Mouse (Mus musculus): ENCODE measurements at regions not wholly inside any gene's neighbourhood (a gene's known extent, or its start where the extent isn't known, plus 50 kb on each side); places are given as distances from the start of the nearest gene placed in this dataset.

DNA sequence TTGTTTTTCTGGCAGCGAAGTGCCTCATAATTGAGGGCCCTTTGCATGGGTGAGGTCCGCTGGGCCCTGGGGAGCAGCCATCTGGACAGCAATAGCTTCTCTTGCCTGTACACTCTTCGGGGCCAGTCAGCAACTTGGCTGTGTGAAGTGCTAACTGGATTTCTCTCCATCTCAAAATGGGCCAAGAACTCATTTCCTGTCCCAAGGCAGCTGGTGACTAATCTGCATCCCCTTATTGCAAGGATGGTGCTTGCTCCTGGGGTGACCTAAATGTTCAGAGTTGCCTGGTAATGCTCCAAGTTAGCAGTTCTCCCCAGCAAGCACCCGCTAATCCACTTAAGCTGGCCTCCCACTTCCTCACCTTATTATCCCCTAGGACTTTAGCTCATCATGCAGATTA lies 346.2 kb upstream of the BB014433 start:
- no peak for TF ChIP-seq POLR2AphosphoS2 (IDR thresholded peaks at IDR 0.05; ENCODE audit: low read length)
- no peak for TF ChIP-seq POLR2A (IDR thresholded peaks at IDR 0.05; ENCODE audit: control insufficient read depth in 1 of 2, insufficient read depth in 1 of 2, low read depth in 1 of 2, low read length in 2 of 2, poor library complexity in 1 of 2)
- no peak for TF ChIP-seq TBP (IDR thresholded peaks at IDR 0.05; ENCODE audit: low read depth, low read length)
- TF ChIP-seq USF2 (IDR thresholded peaks at IDR 0.05; ENCODE audit: borderline replicate concordance in 1 of 2, insufficient read depth in 1 of 2, low read depth in 1 of 2, low read length in 2 of 2) = no peak
- TF ChIP-seq JUND (IDR thresholded peaks at IDR 0.05; ENCODE audit: low read depth, low read length) = no peak
- Histone ChIP-seq H3K79me2 (ENCODE audit: control insufficient read depth, insufficient read depth, low read length, poor library complexity) (no peaks in the 10 kb centered on the region), H3K9me3 (replicated peaks; ENCODE audit: insufficient read depth, low read length) (no peaks in the 10 kb centered on the region), H3K4me1 (ENCODE audit: control insufficient read depth in 1 of 2, insufficient read depth in 2 of 2, low read length in 2 of 2) (no peaks in the 10 kb centered on the region), H3K9ac (ENCODE audit: control insufficient read depth, low read depth, low read length, poor library complexity, severe bottlenecking) (no peak overlapping the region), H3K27ac (ENCODE audit: control insufficient read depth, low read depth, low read length) (no peak overlapping the region), H3K27me3 (ENCODE audit: control insufficient read depth in 1 of 2, insufficient read depth in 2 of 2, low read length in 2 of 2) (no peaks in the 10 kb centered on the region), H3K36me3 (ENCODE audit: control insufficient read depth in 1 of 2, insufficient read depth in 2 of 2, low read length in 2 of 2) (no peaks in the 10 kb centered on the region), H3K4me3 (ENCODE audit: control insufficient read depth in 1 of 2, insufficient read depth in 1 of 2, low read depth in 2 of 2, low read length in 2 of 2) (no peak overlapping the region)
- no peak for DNase-seq (ENCODE audit: low read depth, low spot score)

GRCm38 (mm10) chr8:15388791-15389190 lies 342.9 kb upstream of the BB014433 start:
- no peaks in the 10 kb centered on the region for H3K9me3 ChIP-seq (replicated peaks; ENCODE audit: insufficient read depth, low read length)

DNA sequence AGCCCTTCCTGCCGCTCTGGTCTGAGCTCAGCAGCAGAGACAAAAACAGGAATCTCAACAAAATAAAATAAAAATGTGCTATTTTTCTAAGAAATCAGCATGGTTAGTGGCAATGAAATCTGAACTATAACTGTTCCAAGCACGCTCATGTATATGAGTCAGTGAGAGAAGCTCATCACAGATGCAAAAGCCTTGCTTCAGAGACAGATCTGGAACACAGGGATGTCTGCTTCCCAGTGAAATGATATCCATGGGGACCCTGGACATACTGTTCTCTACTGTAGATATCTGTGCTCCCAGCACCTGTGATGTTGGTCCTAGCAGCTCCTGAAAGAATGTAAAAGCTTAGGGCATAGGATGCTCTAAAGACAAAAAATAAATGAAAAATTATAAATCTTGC lies 321.2 kb upstream of the BB014433 start:
- DNase-seq (ENCODE audit: low read depth, low spot score) = no peak
- Histone ChIP-seq H3K4me3 (ENCODE audit: control insufficient read depth in 1 of 2, insufficient read depth in 1 of 2, low read depth in 2 of 2, low read length in 2 of 2) (no peak overlapping the region), H3K27ac (ENCODE audit: control insufficient read depth, low read depth, low read length) (no peak overlapping the region), H3K27me3 (ENCODE audit: control insufficient read depth in 1 of 2, insufficient read depth in 2 of 2, low read length in 2 of 2) (no peaks in the 10 kb centered on the region), H3K79me2 (ENCODE audit: control insufficient read depth, insufficient read depth, low read length, poor library complexity) (no peaks in the 10 kb centered on the region), H3K4me1 (ENCODE audit: control insufficient read depth in 1 of 2, insufficient read depth in 2 of 2, low read length in 2 of 2) (no peaks in the 10 kb centered on the region), H3K9ac (ENCODE audit: control insufficient read depth, low read depth, low read length, poor library complexity, severe bottlenecking) (no peak overlapping the region), H3K9me3 (replicated peaks; ENCODE audit: insufficient read depth, low read length) (no peaks in the 10 kb centered on the region), H3K36me3 (ENCODE audit: control insufficient read depth in 1 of 2, insufficient read depth in 2 of 2, low read length in 2 of 2) (no peaks in the 10 kb centered on the region)
- TF ChIP-seq JUND (IDR thresholded peaks at IDR 0.05; ENCODE audit: low read depth, low read length) (no peak), MEF2A (IDR thresholded peaks at IDR 0.05; ENCODE audit: extremely low read depth, insufficient replicate concordance, low read depth, low read length, poor library complexity, severe bottlenecking) (no peak), SIN3A (IDR thresholded peaks at IDR 0.05; ENCODE audit: low read length) (no peak), MXI1 (IDR thresholded peaks at IDR 0.05; ENCODE audit: low read depth, low read length) (no peak), RAD21 (IDR thresholded peaks at IDR 0.05; ENCODE audit: low read depth, low read length) (no peak), CHD1 (IDR thresholded peaks at IDR 0.05; ENCODE audit: low read depth, low read length) (no peak), ZC3H11A (IDR thresholded peaks at IDR 0.05; ENCODE audit: low read depth, low read length) (no peak), KAT2A (conservative IDR thresholded peaks at IDR 0.05; ENCODE audit: low read depth, low read length) (no peak), BHLHE40 (IDR thresholded peaks at IDR 0.05; ENCODE audit: borderline replicate concordance, low read depth, low read length) (no peak), MAX (IDR thresholded peaks at IDR 0.05; ENCODE audit: low read length) (no peak), NRF1 (IDR thresholded peaks at IDR 0.05; ENCODE audit: insufficient read depth, low read depth, low read length, poor library complexity, severe bottlenecking) (no peak), MAZ (IDR thresholded peaks at IDR 0.05; ENCODE audit: low read depth, low read length) (no peak), MAFK (IDR thresholded peaks at IDR 0.05; ENCODE audit: borderline replicate concordance, low read depth, low read length) (no peak)

More at GRCm38 (mm10) chr8:15388791-15389190, 342.9 kb upstream of the BB014433 start:
- no peaks in the 10 kb centered on the region for H3K27me3 ChIP-seq (ENCODE audit: control insufficient read depth in 1 of 2, insufficient read depth in 2 of 2, low read length in 2 of 2)
- DNase-seq (ENCODE audit: low read depth, low spot score) = no peak
- no peak overlapping the region for H3K9ac ChIP-seq (ENCODE audit: control insufficient read depth, low read depth, low read length, poor library complexity, severe bottlenecking)
- no peaks in the 10 kb centered on the region for H3K79me2 ChIP-seq (ENCODE audit: control insufficient read depth, insufficient read depth, low read length, poor library complexity)
- no peak overlapping the region for H3K4me3 ChIP-seq (ENCODE audit: control insufficient read depth in 1 of 2, insufficient read depth in 1 of 2, low read depth in 2 of 2, low read length in 2 of 2)
- TF ChIP-seq POLR2AphosphoS5 (IDR thresholded peaks at IDR 0.05; ENCODE audit: borderline replicate concordance, low read depth, low read length) (no peak), SMC3 (IDR thresholded peaks at IDR 0.05; ENCODE audit: low read depth, low read length) (no peak), NELFE (IDR thresholded peaks at IDR 0.05; ENCODE audit: low read depth, low read length) (no peak), TAL1 (IDR thresholded peaks at IDR 0.05; ENCODE audit: low read length) (no peak), ZMIZ1 (IDR thresholded peaks at IDR 0.05; ENCODE audit: low read depth, low read length) (no peak), ZC3H11A (IDR thresholded peaks at IDR 0.05; ENCODE audit: low read depth, low read length) (no peak), MAFK (IDR thresholded peaks at IDR 0.05; ENCODE audit: borderline replicate concordance, low read depth, low read length) (no peak)
- no peaks in the 10 kb centered on the region for H3K36me3 ChIP-seq (ENCODE audit: control insufficient read depth in 1 of 2, insufficient read depth in 2 of 2, low read length in 2 of 2)
- no peaks in the 10 kb centered on the region for H3K4me1 ChIP-seq (ENCODE audit: control insufficient read depth in 1 of 2, insufficient read depth in 2 of 2, low read length in 2 of 2)
- H3K27ac ChIP-seq (ENCODE audit: control insufficient read depth, low read depth, low read length) = no peak overlapping the region

All from MEL (cell line).